Mouse (Mus musculus): Measurements from ENCODE around the gene Tet2.

DNA sequence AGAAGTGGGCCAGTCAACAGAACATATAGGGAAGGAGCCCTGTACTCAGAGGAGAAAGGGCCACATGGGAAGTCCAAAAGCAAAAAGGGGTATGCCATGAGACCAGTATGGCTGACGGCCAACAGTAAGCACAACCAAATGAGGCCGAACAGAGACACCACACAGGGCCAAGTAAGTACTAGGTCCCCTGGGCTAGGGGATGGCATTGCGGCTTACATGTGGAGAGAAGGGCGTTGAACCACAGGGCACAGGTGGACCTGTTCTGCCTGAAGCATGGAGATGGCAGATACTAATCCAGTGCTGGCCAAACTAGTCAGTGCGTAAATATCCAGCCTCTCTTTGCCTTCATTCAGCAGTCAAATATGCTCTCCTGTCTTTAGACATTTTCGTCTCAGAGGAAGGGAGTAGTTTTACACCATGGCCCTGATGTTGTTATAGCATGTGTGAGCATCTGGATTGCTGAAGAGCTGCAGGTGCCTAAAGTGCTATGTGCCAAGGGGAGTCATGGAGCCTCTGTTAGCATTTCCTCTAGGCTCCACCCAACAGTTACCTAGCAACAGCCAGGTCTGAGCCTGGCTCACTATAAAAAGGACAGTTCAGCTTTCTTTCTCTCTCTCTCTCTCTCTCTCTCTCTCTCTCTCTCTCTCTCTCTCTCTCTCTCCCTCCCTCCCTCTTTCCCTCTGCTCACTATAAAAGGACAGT, 14.6 kb upstream of the Tet2 start:
- no peak for TF ChIP-seq CTCF (IDR thresholded peaks at IDR 0.05; ENCODE audit: insufficient read depth, low read length)
- no peak for TF ChIP-seq POLR2A (IDR thresholded peaks at IDR 0.05; ENCODE audit: borderline replicate concordance, extremely low read depth, low read depth, low read length)

All from lung, adult 2 months (tissue).